In genomic region chr2:133381054-133381453, GRCm38 (mm10) we compare ENCODE assay signal across 9 mouse cellular contexts.
DNase-seq lines count a peak whose midpoint lies in the region; ATAC-seq and TF ChIP-seq lines count a peak whose summit lies in the region.
"Had no signal": no experiment of that assay in that cellular context is flagged by ENCODE, and none has a peak within 500 bp of the region (broad histone marks: within the 10 kb centered on the region; RNA-seq: fewer than 3 reads in every experiment).

No protein-coding gene starts in this region.

- no peak overlapping the region for H3K4me3 ChIP-seq in intestine, embryonic 14.5 days (ENCODE audit: low read depth, low read length)
- no peak overlapping the region for H3K4me3 ChIP-seq in intestine, embryonic 15.5 days (replicated peaks)
- no peak overlapping the region for H3K4me3 ChIP-seq in layer of hippocampus, adult 2 months
- H3K4me3 ChIP-seq in hindbrain, embryonic 10.5 days: no peak overlapping the region
- H3K4me3 ChIP-seq: heart, embryonic 15.5 days had no signal

- WGBS in intestine, embryonic 14.5 days: 73% methylated on average over 3 of the region's 3 CpGs
- WGBS in intestine, embryonic 15.5 days: 70% methylated on average over 3 of the region's 3 CpGs
- WGBS in hindbrain, embryonic 10.5 days: 74% methylated on average over 3 of the region's 3 CpGs

- H3K9ac ChIP-seq in intestine, embryonic 14.5 days (ENCODE audit: low read length): no peak overlapping the region
- no peak overlapping the region for H3K9ac ChIP-seq in intestine, embryonic 15.5 days
- H3K9ac ChIP-seq: heart, embryonic 15.5 days had no signal

- no peak overlapping the region for H3K4me2 ChIP-seq in intestine, embryonic 14.5 days (ENCODE audit: low read length)
- H3K4me2 ChIP-seq in intestine, embryonic 15.5 days (replicated peaks): no peak overlapping the region
- H3K4me2 ChIP-seq: heart, embryonic 15.5 days had no signal

- H3K27ac ChIP-seq in intestine, embryonic 14.5 days (ENCODE audit: low read depth): no peak overlapping the region
- no peak overlapping the region for H3K27ac ChIP-seq in intestine, embryonic 15.5 days
- no peak overlapping the region for H3K27ac ChIP-seq in layer of hippocampus, adult 2 months
- H3K27ac ChIP-seq in hindbrain, embryonic 10.5 days: no peak overlapping the region
- H3K27ac ChIP-seq: heart, embryonic 15.5 days had no signal

- peak; percentile 66 for DNase-seq in intestine, embryonic 14.5 days (ENCODE audit: low spot score)
- DNase-seq in adrenal gland, adult 2 months: peak; percentile 54
- peak; percentile 7 to 15 for DNase-seq in frontal cortex, postnatal 10 days (ENCODE audit: low spot score in 2 of 2)
- DNase-seq in layer of hippocampus, adult 2 months (ENCODE audit: low spot score in 2 of 2): peak; percentile 2 to 54
- DNase-seq in lung, postnatal 25 days (ENCODE audit: low spot score): peak; percentile 43
- peak; percentile 67 for DNase-seq in urinary bladder, postnatal 14 days (ENCODE audit: low spot score)
- DNase-seq in hindbrain, embryonic 10.5 days (ENCODE audit: low spot score): no peak

- no peaks in the 10 kb centered on the region for H3K36me3 ChIP-seq in intestine, embryonic 14.5 days (ENCODE audit: control insufficient read depth, insufficient read depth, low read length)
- H3K36me3 ChIP-seq in intestine, embryonic 15.5 days: no peaks in the 10 kb centered on the region
- H3K36me3 ChIP-seq in hindbrain, embryonic 10.5 days: no peaks in the 10 kb centered on the region
- H3K36me3 ChIP-seq: heart, embryonic 15.5 days had no signal

- no peaks in the 10 kb centered on the region for H3K4me1 ChIP-seq in intestine, embryonic 14.5 days (replicated peaks; ENCODE audit: control insufficient read depth, insufficient read depth, low read length)
- no peaks in the 10 kb centered on the region for H3K4me1 ChIP-seq in intestine, embryonic 15.5 days (replicated peaks)
- no peaks in the 10 kb centered on the region for H3K4me1 ChIP-seq in hindbrain, embryonic 10.5 days (replicated peaks)
- H3K4me1 ChIP-seq: heart, embryonic 15.5 days had no signal

- no peak; the same call in 1 of the 2 replicates for ATAC-seq in intestine, embryonic 14.5 days (replicated peaks; ENCODE audit: low FRiP score, low TSS enrichment, low read depth)
- no peak; the same call in 1 of the 2 replicates for ATAC-seq in intestine, embryonic 15.5 days

- no peaks in the 10 kb centered on the region for H3K9me3 ChIP-seq in intestine, embryonic 14.5 days (ENCODE audit: control insufficient read depth, low read length)
- no peaks in the 10 kb centered on the region for H3K9me3 ChIP-seq in intestine, embryonic 15.5 days
- H3K9me3 ChIP-seq in hindbrain, embryonic 10.5 days: no peaks in the 10 kb centered on the region
- H3K9me3 ChIP-seq: heart, embryonic 15.5 days had no signal

- H3K27me3 ChIP-seq in intestine, embryonic 14.5 days (replicated peaks; ENCODE audit: control insufficient read depth, insufficient read depth, low read length): no peaks in the 10 kb centered on the region
- no peaks in the 10 kb centered on the region for H3K27me3 ChIP-seq in intestine, embryonic 15.5 days (replicated peaks)
- H3K27me3 ChIP-seq in hindbrain, embryonic 10.5 days (ENCODE audit: insufficient read depth, poor library complexity, severe bottlenecking): no peaks in the 10 kb centered on the region
- H3K27me3 ChIP-seq: heart, embryonic 15.5 days had no signal

- peak; percentile 81 for TF ChIP-seq CTCF in layer of hippocampus, adult 2 months (conservative IDR thresholded peaks at IDR 0.05)
